Mouse (Mus musculus) retina, postnatal 7 days (tissue): ENCODE measurements at regions not wholly inside any gene's neighbourhood (a gene's known extent, or its start where the extent isn't known, plus 50 kb on each side); places are given as distances from the start of the nearest gene placed in this dataset.

Source experiments
- DNase-seq: peaks from one replicate; pipeline ENCODE4 v3.0.0-alpha.2; 2012; ENCODE audit warnings: low read depth, low spot score

- DNase-seq, result no peak
These were observed 456.6 kb upstream of the Tbx3 start for GRCm38 (mm10) chr5:119213692-119214357.

GRCm38 (mm10) chr5:119214937-119215336 is 455.5 kb upstream of the Tbx3 start:
- no peak for DNase-seq

- DNase-seq, result no peak
These were observed 455.1 kb upstream of the Tbx3 start for GRCm38 (mm10) chr5:119215364-119215763.

- no peak for DNase-seq
These were observed 454.3 kb upstream of the Tbx3 start for GRCm38 (mm10) chr5:119216146-119216545.

GRCm38 (mm10) chr5:119217077-119217476 is 453.4 kb upstream of the Tbx3 start:
- DNase-seq, result no peak

- no peak for DNase-seq
These were observed 441.8 kb upstream of the Tbx3 start for GRCm38 (mm10) chr5:119228691-119229090.

GRCm38 (mm10) chr5:119232941-119233340 is 437.5 kb upstream of the Tbx3 start:
- DNase-seq, result no peak

GRCm38 (mm10) chr5:119235884-119236283 is 434.6 kb upstream of the Tbx3 start:
- DNase-seq, result no peak

- no peak for DNase-seq
These were observed 423.6 kb upstream of the Tbx3 start for GRCm38 (mm10) chr5:119246824-119247223.

GRCm38 (mm10) chr5:119248626-119249025 is 421.8 kb upstream of the Tbx3 start:
- DNase-seq, result no peak

GRCm38 (mm10) chr5:119249124-119249718 is 421.2 kb upstream of the Tbx3 start:
- DNase-seq, result no peak

- DNase-seq, result no peak
These were observed 419.0 kb upstream of the Tbx3 start for GRCm38 (mm10) chr5:119251311-119252047.

- DNase-seq, result peak; percentile 21
These were observed 412.9 kb upstream of the Tbx3 start for GRCm38 (mm10) chr5:119257374-119258120.

- DNase-seq, result no peak
These were observed 411.6 kb upstream of the Tbx3 start for GRCm38 (mm10) chr5:119258831-119259230.

GRCm38 (mm10) chr5:119265149-119265890 is 405.1 kb upstream of the Tbx3 start:
- DNase-seq, result no peak

- DNase-seq, result no peak
These were observed 399.1 kb upstream of the Tbx3 start for GRCm38 (mm10) chr5:119271234-119271852.

- no peak for DNase-seq
These were observed 397.3 kb upstream of the Tbx3 start for GRCm38 (mm10) chr5:119273203-119273602.

- DNase-seq, result no peak
These were observed 396.9 kb upstream of the Tbx3 start for GRCm38 (mm10) chr5:119273615-119274014.

- DNase-seq, result no peak
These were observed 395.5 kb upstream of the Tbx3 start for GRCm38 (mm10) chr5:119274817-119275494.

GRCm38 (mm10) chr5:119280146-119280545 is 390.3 kb upstream of the Tbx3 start:
- no peak for DNase-seq
